Mouse (Mus musculus) erythroblast, embryonic 14.5 days (primary cell): Measurements from ENCODE around the gene Gm4553.

Source experiments
- GATA1 ChIP-seq: IDR thresholded peaks from 2 replicates; pipeline ENCODE4 v1.6.1; 2012; ENCODE audit warnings: low read length, inconsistent platforms, mixed read lengths
- TAL1 ChIP-seq: IDR thresholded peaks from 3 replicates; pipeline ENCODE4 v1.6.1; 2012; ENCODE audit warnings: low read length, inconsistent platforms, mixed read lengths

DNA sequence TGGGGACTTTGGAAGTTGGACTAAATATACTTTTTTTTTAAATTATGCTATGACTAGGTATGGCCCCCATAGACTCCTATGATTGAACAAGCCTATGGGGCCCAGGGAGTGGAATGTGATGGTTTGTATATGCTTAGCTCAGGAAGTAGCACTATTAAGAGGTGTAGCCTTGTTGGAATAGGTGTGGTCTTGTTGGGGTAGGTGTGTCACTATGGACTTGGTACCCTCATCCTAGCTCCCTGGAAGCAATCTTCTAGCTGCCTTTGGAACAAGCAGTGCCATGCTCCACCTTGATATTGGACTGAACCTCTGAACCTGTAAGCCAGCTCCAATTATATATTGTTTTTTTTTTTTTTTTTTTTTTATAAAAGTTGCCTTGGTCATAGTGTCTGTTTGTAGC, 39.9 kb upstream of the Gm4553 start:
- TF ChIP-seq GATA1 (no peak), TAL1 (no peak)
